Mouse (Mus musculus) kidney, adult 2 months (tissue): ENCODE measurements around the gene Gpc3.

ENCODE experiments used
- CTCF ChIP-seq: fragments of 200-500 bp; conservative IDR thresholded peaks from 2 replicates; pipeline ENCODE4 v1.5.1; 2011; ENCODE audit warnings: low read depth, mild to moderate bottlenecking, control low read depth, low read length, moderate library complexity, mixed read lengths; ENCODE audit not compliant: insufficient read depth, insufficient read length
- POLR2A ChIP-seq: fragments of 200-500 bp; IDR thresholded peaks from one replicate; pipeline ENCODE4 v1.6.1; 2011; ENCODE audit warnings: low read depth, low read length, control low read depth

DNA sequence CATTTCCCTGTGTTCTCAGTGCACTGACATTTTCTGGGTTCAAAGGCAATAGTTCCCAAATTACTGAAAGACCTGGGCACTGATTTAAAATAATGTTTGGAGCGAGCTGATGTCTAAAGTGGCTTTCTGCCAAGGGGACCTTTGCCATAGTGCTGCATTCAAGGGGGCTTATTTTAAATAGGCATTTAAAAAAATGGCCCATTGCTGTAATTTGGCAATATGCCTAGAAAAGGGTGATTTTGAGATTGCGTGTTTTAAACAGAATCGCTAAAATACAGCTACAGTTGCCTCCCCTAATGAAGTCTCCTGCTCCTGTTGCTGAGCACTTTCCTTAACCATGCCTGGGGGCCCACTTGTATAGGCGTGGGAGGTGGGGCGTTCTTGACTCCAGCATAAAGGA is 174.3 kb downstream of the Gpc3 start:
- no peak for TF ChIP-seq POLR2A
- no peak for TF ChIP-seq CTCF
